Mouse (Mus musculus): ENCODE results near the gene Fam71e1. TPM values are rescaled to one million over a fixed set of nuclear protein-coding genes. Genes with fewer than 3 reads are reported as not detected.

Gene Fam71e1
- polyA plus RNA-seq, 1 experiment from 2014 or later = 6.9 TPM

- ChIA-PET POLR2A (no interaction called here), CTCF (no interaction called here)
- in situ Hi-C loops (cut with MboI; ENCODE audit: low pct_unique_long_range_greater_than_20kb) = no loop called here
- DNase-seq (ENCODE audit: low read depth, low spot score) = no peak
- ATAC-seq = no peak
- TF ChIP-seq CTCF (IDR thresholded peaks at IDR 0.05) = no peak
- no peaks in the 10 kb centered on the region for H3K27me3 ChIP-seq
Measured at GRCm38 (mm10) chr7:44488545-44488944, 7.8 kb upstream of the Fam71e1 start.

DNA sequence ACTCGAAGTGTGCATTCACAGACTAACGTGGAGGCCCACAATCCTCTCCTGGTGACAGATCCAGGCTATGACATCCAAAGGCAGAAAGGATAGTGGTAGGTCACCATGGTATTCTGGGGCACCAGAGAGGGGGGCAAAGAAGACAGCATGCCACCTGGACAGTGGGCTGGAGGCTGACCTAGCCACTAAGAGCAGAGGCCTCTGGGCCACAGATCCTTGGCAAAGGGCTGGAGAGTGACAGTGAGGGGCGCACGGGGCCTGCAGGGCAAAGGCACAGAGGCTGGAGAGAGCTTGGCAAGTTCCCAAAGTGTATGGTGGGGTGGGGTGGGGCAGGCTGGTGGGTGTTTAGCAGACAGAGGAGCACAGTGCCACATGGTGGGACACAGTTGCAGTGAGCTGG lies 6.1 kb upstream of the Fam71e1 start:
- DNase-seq (ENCODE audit: low read depth, low spot score) = no peak
- CTCF ChIA-PET = no interaction called here
- H3K27me3 ChIP-seq = no peaks in the 10 kb centered on the region
- no peak for ATAC-seq
- no peak for TF ChIP-seq CTCF (IDR thresholded peaks at IDR 0.05)
- POLR2A ChIA-PET = no interaction called here
- in situ Hi-C loops (cut with MboI; ENCODE audit: low pct_unique_long_range_greater_than_20kb) = no loop called here

GRCm38 (mm10) chr7:44491391-44491790 lies 5.0 kb upstream of the Fam71e1 start:
- ATAC-seq (no peak), DNase-seq (ENCODE audit: low read depth, low spot score) (no peak)
- in situ Hi-C loops (cut with MboI; ENCODE audit: low pct_unique_long_range_greater_than_20kb) = no loop called here
- ChIA-PET POLR2A (no interaction called here), CTCF (no interaction called here)
- H3K27me3 ChIP-seq = no peaks in the 10 kb centered on the region
- TF ChIP-seq CTCF (IDR thresholded peaks at IDR 0.05) = no peak

GRCm38 (mm10) chr7:44492166-44492826 lies 4.1 kb upstream of the Fam71e1 start:
- DNase-seq (ENCODE audit: low read depth, low spot score) = no peak
- no peak for TF ChIP-seq CTCF (IDR thresholded peaks at IDR 0.05)
- ATAC-seq = no peak
- ChIA-PET POLR2A (interaction anchor here (0.6 kb wide), 1 partner anchor 91 kb away, joined by 3 read pairs; no protein-coding TSS in a partner anchor), CTCF (interaction anchor here (1.4 to 4.0 kb wide), 2 partner anchors 7 to 9 kb away, joined by 5 to 15 read pairs; no protein-coding TSS in a partner anchor)
- H3K27me3 ChIP-seq = no peaks in the 10 kb centered on the region
- in situ Hi-C loops (cut with MboI; ENCODE audit: low pct_unique_long_range_greater_than_20kb) = no loop called here

GRCm38 (mm10) chr7:44494681-44495080 lies 1.7 kb upstream of the Fam71e1 start:
- ATAC-seq (no peak), DNase-seq (ENCODE audit: low read depth, low spot score) (no peak)
- no peaks in the 10 kb centered on the region for H3K27me3 ChIP-seq
- ChIA-PET POLR2A (no interaction called here), CTCF (interaction anchor here (4.0 kb wide), 1 partner anchor 9 kb away, joined by 15 read pairs; no protein-coding TSS in a partner anchor)
- in situ Hi-C loops (cut with MboI; ENCODE audit: low pct_unique_long_range_greater_than_20kb) = no loop called here
- TF ChIP-seq CTCF (IDR thresholded peaks at IDR 0.05) = no peak

- ChIA-PET POLR2A (no interaction called here), CTCF (interaction anchor here (4.0 kb wide), 1 partner anchor 10 kb away, joined by 15 read pairs; no protein-coding TSS in a partner anchor)
- in situ Hi-C loops (cut with MboI; ENCODE audit: low pct_unique_long_range_greater_than_20kb) = no loop called here
- no peaks in the 10 kb centered on the region for H3K27me3 ChIP-seq
- DNase-seq (ENCODE audit: low read depth, low spot score) (no peak), ATAC-seq (no peak)
- TF ChIP-seq CTCF (IDR thresholded peaks at IDR 0.05) = no peak
Measured at GRCm38 (mm10) chr7:44495086-44495485, 1.3 kb upstream of the Fam71e1 start.

GRCm38 (mm10) chr7:44496771-44497109 lies 359 bp downstream of the Fam71e1 start:
- H3K27me3 ChIP-seq = no peaks in the 10 kb centered on the region
- ATAC-seq (no peak), DNase-seq (ENCODE audit: low read depth, low spot score) (no peak)
- ChIA-PET POLR2A (interaction anchor here (0.7 to 1.6 kb wide), 2 partner anchors 14 to 251 kb away, joined by 4 to 5 read pairs; no protein-coding TSS in a partner anchor), CTCF (interaction anchor here (1.0 to 1.5 kb wide), 2 partner anchors 25 to 52 kb away, joined by 3 to 7 read pairs; partner anchors contain the start of gene Pold1)
- TF ChIP-seq CTCF (IDR thresholded peaks at IDR 0.05) = no peak
- in situ Hi-C loops (cut with MboI; ENCODE audit: low pct_unique_long_range_greater_than_20kb) = no loop called here

GRCm38 (mm10) chr7:44497361-44498055 lies 1.1 kb downstream of the Fam71e1 start:
- ChIA-PET POLR2A (interaction anchor here (0.7 to 1.6 kb wide), 3 partner anchors 13 to 252 kb away, joined by 4 to 5 read pairs (median 4); no protein-coding TSS in a partner anchor), CTCF (interaction anchor here (1.0 to 1.2 kb wide), 2 partner anchors 24 kb away, joined by 3 to 4 read pairs; no protein-coding TSS in a partner anchor)
- TF ChIP-seq CTCF (IDR thresholded peaks at IDR 0.05) = no peak
- in situ Hi-C loops (cut with MboI; ENCODE audit: low pct_unique_long_range_greater_than_20kb) = no loop called here
- ATAC-seq (no peak), DNase-seq (ENCODE audit: low read depth, low spot score) (no peak)
- H3K27me3 ChIP-seq = no peaks in the 10 kb centered on the region

DNA sequence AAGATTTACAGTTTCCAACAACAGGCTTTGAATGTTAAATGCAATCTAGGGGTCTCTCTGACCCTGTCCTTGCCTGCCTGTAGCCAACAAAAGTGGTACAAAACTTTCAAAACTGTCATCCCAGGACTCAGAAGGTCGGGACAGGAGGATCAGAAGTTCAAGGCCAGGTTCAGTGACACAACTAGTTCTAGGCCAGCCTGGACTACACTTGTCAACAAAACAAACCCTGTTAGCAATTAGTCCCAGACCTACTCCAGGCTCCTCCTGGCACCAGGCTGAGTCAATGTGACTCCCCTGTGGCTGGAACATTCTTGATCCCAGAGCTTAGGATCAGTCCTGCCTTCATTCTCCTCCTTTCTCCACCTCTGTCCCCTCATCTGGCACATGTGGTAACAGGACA lies 2.5 kb downstream of the Fam71e1 start:
- no peaks in the 10 kb centered on the region for H3K27me3 ChIP-seq
- DNase-seq (ENCODE audit: low read depth, low spot score) = no peak
- ATAC-seq = no peak
- in situ Hi-C loops (cut with MboI; ENCODE audit: low pct_unique_long_range_greater_than_20kb) = no loop called here
- ChIA-PET POLR2A (interaction anchor here (1.0 kb wide), 1 partner anchor 51 kb away, joined by 3 read pairs; no protein-coding TSS in a partner anchor), CTCF (interaction anchor here (1.2 to 1.6 kb wide), 2 partner anchors 23 to 50 kb away, joined by 4 to 5 read pairs; partner anchors contain the start of gene Pold1)
- no peak for TF ChIP-seq CTCF (IDR thresholded peaks at IDR 0.05)

DNA sequence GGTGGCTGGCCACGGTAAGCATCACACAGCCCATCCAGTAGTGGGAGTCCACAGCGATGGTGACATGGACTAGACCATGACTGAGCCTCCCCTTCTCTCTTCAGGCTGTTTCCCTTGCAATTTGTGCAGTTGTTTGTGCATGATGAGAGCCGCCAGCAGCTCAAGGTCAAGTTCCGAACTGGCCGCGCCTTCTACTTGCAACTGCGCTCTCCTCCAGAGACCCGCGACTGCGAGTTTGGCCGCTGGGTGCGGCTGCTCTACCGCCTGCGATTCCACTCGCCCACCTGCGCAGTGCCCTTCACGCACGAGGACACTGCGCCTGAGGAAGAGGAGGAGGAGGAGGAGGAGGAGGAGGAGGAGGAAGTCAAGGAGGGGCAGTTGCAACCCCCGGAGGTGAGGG lies 3.7 kb downstream of the Fam71e1 start:
- in situ Hi-C loops (cut with MboI; ENCODE audit: low pct_unique_long_range_greater_than_20kb) = no loop called here
- POLR2A ChIA-PET = interaction anchor here (1.0 kb wide), 1 partner anchor 50 kb away, joined by 3 read pairs; no protein-coding TSS in a partner anchor
- ATAC-seq = no peak
- CTCF ChIA-PET = interaction anchor here (2.5 kb wide), 1 partner anchor 48 kb away, joined by 13 read pairs; the partner anchor contains the start of gene Pold1
- no peak for TF ChIP-seq CTCF (IDR thresholded peaks at IDR 0.05)
- H3K27me3 ChIP-seq = peaks cover 3% of the 10 kb centered on the region
- DNase-seq (ENCODE audit: low read depth, low spot score) = no peak

Data from Patski (cell line).